Mouse (Mus musculus) thymus, postnatal 36 days (tissue): ENCODE data around the gene Pcbp3.
A peak's percentile ranks its signal among the peaks of the same experiment; 100 is the strongest.
"Not testable (repeated sequence)": the region's sequence is repeated elsewhere in the genome, so short reads cannot be mapped to it uniquely, and the experiment has no call there.

Source experiments
- DNase-seq, 2 experiments: peaks; one replicate each; pipeline ENCODE4 v3.0.0; 2022; ENCODE audit warnings: mixed read lengths in 2 of 2

Gene Pcbp3

GRCm38 (mm10) chr10:76961790-76962489, at the start of gene Pcbp3:
Gene Pcbp3, minus strand, starts transcription at chr10:76961887.
- peak; percentile 95 to 98 for DNase-seq

GRCm38 (mm10) chr10:77008698-77009097, 47.0 kb upstream of the Pcbp3 start:
- no peak for DNase-seq

- DNase-seq, result no peak
These were observed 46.4 kb upstream of the Pcbp3 start for GRCm38 (mm10) chr10:77008109-77008561.

GRCm38 (mm10) chr10:77007433-77008108, 45.9 kb upstream of the Pcbp3 start:
- DNase-seq, result no peak

GRCm38 (mm10) chr10:77004936-77005335, 43.2 kb upstream of the Pcbp3 start:
- no peak for DNase-seq

- DNase-seq, result no peak
These were observed 36.2 kb upstream of the Pcbp3 start for GRCm38 (mm10) chr10:76997759-76998513.

GRCm38 (mm10) chr10:76992456-76992855, 30.8 kb upstream of the Pcbp3 start:
- DNase-seq, result no peak

- no peak for DNase-seq
These were observed 26.9 kb upstream of the Pcbp3 start for GRCm38 (mm10) chr10:76988586-76988985.

GRCm38 (mm10) chr10:76978042-76978441, 16.4 kb upstream of the Pcbp3 start:
- peak; percentile 42 to 45 for DNase-seq

- DNase-seq, result no peak
These were observed 15.0 kb upstream of the Pcbp3 start for GRCm38 (mm10) chr10:76976699-76977098.

- no peak for DNase-seq
These were observed 12.2 kb upstream of the Pcbp3 start for GRCm38 (mm10) chr10:76973797-76974436.

- DNase-seq, result not testable (repeated sequence)
These were observed 10.6 kb upstream of the Pcbp3 start for GRCm38 (mm10) chr10:76972318-76972717.

GRCm38 (mm10) chr10:76970974-76971373, 9.3 kb upstream of the Pcbp3 start:
- no peak for DNase-seq

GRCm38 (mm10) chr10:76964436-76964835, 2.7 kb upstream of the Pcbp3 start:
- DNase-seq, result no peak

GRCm38 (mm10) chr10:76963997-76964396, 2.3 kb upstream of the Pcbp3 start:
- DNase-seq, result no peak

GRCm38 (mm10) chr10:76961156-76961555, 531 bp downstream of the Pcbp3 start:
- peak in 1 of 2 experiments; percentile 16 for DNase-seq

- peak in 1 of 2 experiments; percentile 22 for DNase-seq
These were observed 3.5 kb downstream of the Pcbp3 start for GRCm38 (mm10) chr10:76958201-76958600.

GRCm38 (mm10) chr10:76956200-76956599, 5.5 kb downstream of the Pcbp3 start:
- DNase-seq, result peak; percentile 17 to 55

- no peak for DNase-seq
These were observed 20.6 kb downstream of the Pcbp3 start for GRCm38 (mm10) chr10:76941038-76941437.

- DNase-seq, result no peak
These were observed 24.9 kb downstream of the Pcbp3 start for GRCm38 (mm10) chr10:76936827-76937226.

GRCm38 (mm10) chr10:76934805-76935204, 26.9 kb downstream of the Pcbp3 start:
- no peak for DNase-seq

- no peak for DNase-seq
These were observed 29.9 kb downstream of the Pcbp3 start for GRCm38 (mm10) chr10:76931794-76932193.

- DNase-seq, result no peak
These were observed 30.6 kb downstream of the Pcbp3 start for GRCm38 (mm10) chr10:76931122-76931521.
